Mouse (Mus musculus): ENCODE measurements at regions not wholly inside any gene's neighbourhood (a gene's known extent, or its start where the extent isn't known, plus 50 kb on each side); places are given as distances from the start of the nearest gene placed in this dataset.

GRCm38 (mm10) chr9:47909051-47909450, 252.8 kb upstream of the Nxpe4 start:
- Histone ChIP-seq H3K9ac (replicated peaks; ENCODE audit: low read length) (no peak overlapping the region), H3K36me3 (ENCODE audit: insufficient read depth, low read length) (no peaks in the 10 kb centered on the region), H3K27me3 (ENCODE audit: insufficient read depth, low read length) (no peaks in the 10 kb centered on the region), H3K4me1 (ENCODE audit: insufficient read depth, low read length) (peaks cover 6% of the 10 kb centered on the region; the same call in 1 of the 2 replicates), H3K4me3 (ENCODE audit: low read length) (no peak overlapping the region), H3K9me3 (ENCODE audit: low read length) (no peaks in the 10 kb centered on the region), H3K27ac (ENCODE audit: low read length) (no peak overlapping the region), H3K4me2 (replicated peaks; ENCODE audit: low read depth, low read length) (no peak overlapping the region)
- ATAC-seq (ENCODE audit: low FRiP score, low TSS enrichment) = no peak
- WGBS = 37% methylated on average over 5 of the region's 5 CpGs

- Histone ChIP-seq H3K27me3 (ENCODE audit: insufficient read depth, low read length) (no peaks in the 10 kb centered on the region), H3K9me3 (ENCODE audit: low read length) (no peaks in the 10 kb centered on the region), H3K4me1 (ENCODE audit: insufficient read depth, low read length) (no peaks in the 10 kb centered on the region), H3K4me3 (ENCODE audit: low read length) (no peak overlapping the region), H3K27ac (ENCODE audit: low read length) (no peak overlapping the region), H3K36me3 (ENCODE audit: insufficient read depth, low read length) (no peaks in the 10 kb centered on the region), H3K9ac (replicated peaks; ENCODE audit: low read length) (no peak overlapping the region), H3K4me2 (replicated peaks; ENCODE audit: low read depth, low read length) (no peak overlapping the region)
- 32% methylated on average over 6 of the region's 6 CpGs for WGBS
- no peak for ATAC-seq (ENCODE audit: low FRiP score, low TSS enrichment)
Observed at GRCm38 (mm10) chr9:47910501-47910906, 251.3 kb upstream of the Nxpe4 start.

GRCm38 (mm10) chr9:47912823-47913222, 249.0 kb upstream of the Nxpe4 start:
- 83% methylated on average over 5 of the region's 5 CpGs for WGBS
- H3K9ac ChIP-seq (replicated peaks; ENCODE audit: low read length) = no peak overlapping the region
- no peak for ATAC-seq (ENCODE audit: low FRiP score, low TSS enrichment)
- no peak overlapping the region for H3K4me3 ChIP-seq (ENCODE audit: low read length)
- H3K4me1 ChIP-seq (ENCODE audit: insufficient read depth, low read length) = no peaks in the 10 kb centered on the region
- no peaks in the 10 kb centered on the region for H3K27me3 ChIP-seq (ENCODE audit: insufficient read depth, low read length)
- no peak overlapping the region for H3K4me2 ChIP-seq (replicated peaks; ENCODE audit: low read depth, low read length)
- no peaks in the 10 kb centered on the region for H3K36me3 ChIP-seq (ENCODE audit: insufficient read depth, low read length)
- H3K9me3 ChIP-seq (ENCODE audit: low read length) = no peaks in the 10 kb centered on the region
- H3K27ac ChIP-seq (ENCODE audit: low read length) = no peak overlapping the region

- H3K36me3 ChIP-seq (ENCODE audit: insufficient read depth, low read length) = no peaks in the 10 kb centered on the region
- no peak overlapping the region for H3K9ac ChIP-seq (replicated peaks; ENCODE audit: low read length)
- WGBS = 80% methylated on average over 2 of the region's 2 CpGs
- H3K4me3 ChIP-seq (ENCODE audit: low read length) = no peak overlapping the region
- H3K27ac ChIP-seq (ENCODE audit: low read length) = no peak overlapping the region
- H3K9me3 ChIP-seq (ENCODE audit: low read length) = no peaks in the 10 kb centered on the region
- no peak for ATAC-seq (ENCODE audit: low FRiP score, low TSS enrichment)
- H3K4me1 ChIP-seq (ENCODE audit: insufficient read depth, low read length) = no peaks in the 10 kb centered on the region
- H3K27me3 ChIP-seq (ENCODE audit: insufficient read depth, low read length) = no peaks in the 10 kb centered on the region
- H3K4me2 ChIP-seq (replicated peaks; ENCODE audit: low read depth, low read length) = no peak overlapping the region
Observed at GRCm38 (mm10) chr9:47935299-47935698, 226.5 kb upstream of the Nxpe4 start.

- Histone ChIP-seq H3K27ac (ENCODE audit: low read length) (no peak overlapping the region), H3K27me3 (ENCODE audit: insufficient read depth, low read length) (no peaks in the 10 kb centered on the region), H3K9ac (replicated peaks; ENCODE audit: low read length) (no peak overlapping the region), H3K4me2 (replicated peaks; ENCODE audit: low read depth, low read length) (no peak overlapping the region), H3K4me1 (ENCODE audit: insufficient read depth, low read length) (no peaks in the 10 kb centered on the region), H3K9me3 (ENCODE audit: low read length) (no peaks in the 10 kb centered on the region), H3K4me3 (ENCODE audit: low read length) (no peak overlapping the region), H3K36me3 (ENCODE audit: insufficient read depth, low read length) (no peaks in the 10 kb centered on the region)
- WGBS = 76% methylated on average over 7 of the region's 7 CpGs
- no peak for ATAC-seq (ENCODE audit: low FRiP score, low TSS enrichment)
Observed at GRCm38 (mm10) chr9:47935957-47936457, 225.8 kb upstream of the Nxpe4 start.

- Histone ChIP-seq H3K4me2 (replicated peaks; ENCODE audit: low read depth, low read length) (no peak overlapping the region), H3K4me1 (ENCODE audit: insufficient read depth, low read length) (no peaks in the 10 kb centered on the region), H3K27ac (ENCODE audit: low read length) (no peak overlapping the region), H3K27me3 (ENCODE audit: insufficient read depth, low read length) (no peaks in the 10 kb centered on the region), H3K36me3 (ENCODE audit: insufficient read depth, low read length) (no peaks in the 10 kb centered on the region), H3K4me3 (ENCODE audit: low read length) (no peak overlapping the region), H3K9me3 (ENCODE audit: low read length) (no peaks in the 10 kb centered on the region), H3K9ac (replicated peaks; ENCODE audit: low read length) (no peak overlapping the region)
- WGBS = 87% methylated on average over 14 of the region's 14 CpGs
- no peak for ATAC-seq (ENCODE audit: low FRiP score, low TSS enrichment)
Observed at GRCm38 (mm10) chr9:47938941-47939710, 222.7 kb upstream of the Nxpe4 start.

- no peak overlapping the region for H3K9ac ChIP-seq (replicated peaks; ENCODE audit: low read length)
- no peaks in the 10 kb centered on the region for H3K36me3 ChIP-seq (ENCODE audit: insufficient read depth, low read length)
- H3K4me3 ChIP-seq (ENCODE audit: low read length) = no peak overlapping the region
- no peak overlapping the region for H3K27ac ChIP-seq (ENCODE audit: low read length)
- H3K9me3 ChIP-seq (ENCODE audit: low read length) = no peaks in the 10 kb centered on the region
- no peaks in the 10 kb centered on the region for H3K4me1 ChIP-seq (ENCODE audit: insufficient read depth, low read length)
- H3K4me2 ChIP-seq (replicated peaks; ENCODE audit: low read depth, low read length) = no peak overlapping the region
- WGBS = 63% methylated on average over 11 of the region's 11 CpGs
- no peak for ATAC-seq (ENCODE audit: low FRiP score, low TSS enrichment)
- no peaks in the 10 kb centered on the region for H3K27me3 ChIP-seq (ENCODE audit: insufficient read depth, low read length)
Observed at GRCm38 (mm10) chr9:47942761-47943583, 218.9 kb upstream of the Nxpe4 start.

GRCm38 (mm10) chr9:47946226-47946625, 215.6 kb upstream of the Nxpe4 start:
- Histone ChIP-seq H3K27me3 (ENCODE audit: insufficient read depth, low read length) (no peaks in the 10 kb centered on the region), H3K27ac (ENCODE audit: low read length) (no peak overlapping the region)

GRCm38 (mm10) chr9:47957881-47958280, 203.9 kb upstream of the Nxpe4 start:
- no peak for ATAC-seq (ENCODE audit: low FRiP score, low TSS enrichment)
- no peaks in the 10 kb centered on the region for H3K27me3 ChIP-seq (ENCODE audit: insufficient read depth, low read length)
- peaks cover 11% of the 10 kb centered on the region for H3K4me1 ChIP-seq (ENCODE audit: insufficient read depth, low read length)
- no peak overlapping the region for H3K9ac ChIP-seq (replicated peaks; ENCODE audit: low read length)
- no peak overlapping the region for H3K27ac ChIP-seq (ENCODE audit: low read length)
- peaks cover 7% of the 10 kb centered on the region; the same call in 1 of the 2 replicates for H3K9me3 ChIP-seq (ENCODE audit: low read length)
- 85% methylated on average over 3 of the region's 3 CpGs for WGBS
- H3K36me3 ChIP-seq (ENCODE audit: insufficient read depth, low read length) = no peaks in the 10 kb centered on the region
- no peak overlapping the region for H3K4me3 ChIP-seq (ENCODE audit: low read length)
- H3K4me2 ChIP-seq (replicated peaks; ENCODE audit: low read depth, low read length) = no peak overlapping the region

More at GRCm38 (mm10) chr9:47946226-47946625, 215.6 kb upstream of the Nxpe4 start:
- H3K36me3 ChIP-seq (ENCODE audit: insufficient read depth, low read length) = no peaks in the 10 kb centered on the region
- ATAC-seq (ENCODE audit: low FRiP score, low TSS enrichment) = no peak
- no peak overlapping the region for H3K4me2 ChIP-seq (replicated peaks; ENCODE audit: low read depth, low read length)
- H3K4me3 ChIP-seq (ENCODE audit: low read length) = no peak overlapping the region
- no peak overlapping the region for H3K9ac ChIP-seq (replicated peaks; ENCODE audit: low read length)
- 44% methylated on average over 7 of the region's 7 CpGs for WGBS
- H3K9me3 ChIP-seq (ENCODE audit: low read length) = no peaks in the 10 kb centered on the region
- H3K4me1 ChIP-seq (ENCODE audit: insufficient read depth, low read length) = no peaks in the 10 kb centered on the region

GRCm38 (mm10) chr9:47958861-47959260, 203.0 kb upstream of the Nxpe4 start:
- 92% methylated on average over 6 of the region's 6 CpGs for WGBS

More at GRCm38 (mm10) chr9:47958861-47959260, 203.0 kb upstream of the Nxpe4 start:
- no peaks in the 10 kb centered on the region; the same call in 1 of the 2 replicates for H3K9me3 ChIP-seq (ENCODE audit: low read length)
- no peak for ATAC-seq (ENCODE audit: low FRiP score, low TSS enrichment)
- no peak overlapping the region for H3K9ac ChIP-seq (replicated peaks; ENCODE audit: low read length)
- H3K4me1 ChIP-seq (ENCODE audit: insufficient read depth, low read length) = peaks cover 16% of the 10 kb centered on the region
- H3K4me3 ChIP-seq (ENCODE audit: low read length) = no peak overlapping the region
- no peaks in the 10 kb centered on the region for H3K27me3 ChIP-seq (ENCODE audit: insufficient read depth, low read length)
- no peak overlapping the region for H3K27ac ChIP-seq (ENCODE audit: low read length)
- no peak overlapping the region for H3K4me2 ChIP-seq (replicated peaks; ENCODE audit: low read depth, low read length)
- no peaks in the 10 kb centered on the region for H3K36me3 ChIP-seq (ENCODE audit: insufficient read depth, low read length)

Data from kidney, embryonic 16.5 days (tissue).